Mouse (Mus musculus) limb, embryonic 15.5 days (tissue): Measurements from ENCODE around the gene Slc25a34. TPM values are rescaled to one million over a fixed set of nuclear protein-coding genes. Genes with fewer than 3 reads are reported as not detected.
A peak's percentile ranks its signal among the peaks of the same experiment; 100 is the strongest.

Experiments
- ATAC-seq: fragments of 200-750 bp; cut with Nextera tagmentation; 2 replicates; pipeline ENCODE4 v1.8.0; 2017; ENCODE audit warnings: low read depth, moderate TSS enrichment; ENCODE audit not compliant: insufficient number of reproducible peaks, low FRiP score, low TSS enrichment
- H3K27ac ChIP-seq: fragments of 300-500 bp; sonication (generic); 2 replicates; pipeline ENCODE4 v1.5.1; 2015; ENCODE audit warnings: moderate library complexity, mild to moderate bottlenecking, inconsistent platforms
- H3K27me3 ChIP-seq: fragments of 300-500 bp; sonication (generic); 2 replicates; pipeline ENCODE4 v1.6.1; 2015; ENCODE audit warnings: inconsistent platforms
- H3K36me3 ChIP-seq: fragments of 300-500 bp; sonication (generic); 2 replicates; pipeline ENCODE4 v1.6.1; 2015; ENCODE audit warnings: inconsistent platforms
- H3K4me1 ChIP-seq: fragments of 300-500 bp; sonication (generic); 2 replicates; pipeline ENCODE4 v1.6.1; 2015; ENCODE audit warnings: inconsistent platforms
- H3K4me2 ChIP-seq: fragments of 300-500 bp; sonication (generic); 2 replicates; pipeline ENCODE4 v1.6.1; 2015; ENCODE audit warnings: mild to moderate bottlenecking, inconsistent platforms
- H3K4me3 ChIP-seq: fragments of 300-500 bp; sonication (generic); 2 replicates; pipeline ENCODE4 v1.5.1; 2015; ENCODE audit warnings: mild to moderate bottlenecking, inconsistent platforms
- H3K9ac ChIP-seq: fragments of 300-500 bp; sonication (generic); 2 replicates; pipeline ENCODE4 v1.6.1; 2015; ENCODE audit warnings: inconsistent platforms
- H3K9me3 ChIP-seq: fragments of 300-500 bp; sonication (generic); 2 replicates; pipeline ENCODE4 v1.6.1; 2016; ENCODE audit warnings: inconsistent platforms
- WGBS: fragments of 180-500 bp; shearing (Covaris S2); methylation state at CpG from one replicate; pipeline ENCODE4 v1.1.7; 2015; 5-methylcytosine and 5-hydroxymethylcytosine counted together
- polyA plus RNA-seq: library from polyadenylated mRNA; unstranded; fragments of >200 nt; fragmentation: Nextera tagmentation; extraction: Ambion mirVana; gene quantifications from 2 replicates; pipeline ENCODE4 v1.2.1, GENCODE M21; 2015

Gene Slc25a34
- polyA plus RNA-seq, 1 experiment from 2014 or later, result 0.14 TPM

- Histone ChIP-seq H3K9me3 (no peaks in the 10 kb centered on the region), H3K4me3 (no peak overlapping the region), H3K27me3 (no peaks in the 10 kb centered on the region), H3K36me3 (no peaks in the 10 kb centered on the region), H3K9ac (no peak overlapping the region), H3K27ac (no peak overlapping the region), H3K4me2 (no peak overlapping the region), H3K4me1 (peaks cover 20% of the 10 kb centered on the region)
- 82% methylated on average over 14 of the region's 14 CpGs for WGBS
- no peak for ATAC-seq
Measured at GRCm38 (mm10) chr4:141614946-141615345, 8.7 kb downstream of the Slc25a34 start.

DNA sequence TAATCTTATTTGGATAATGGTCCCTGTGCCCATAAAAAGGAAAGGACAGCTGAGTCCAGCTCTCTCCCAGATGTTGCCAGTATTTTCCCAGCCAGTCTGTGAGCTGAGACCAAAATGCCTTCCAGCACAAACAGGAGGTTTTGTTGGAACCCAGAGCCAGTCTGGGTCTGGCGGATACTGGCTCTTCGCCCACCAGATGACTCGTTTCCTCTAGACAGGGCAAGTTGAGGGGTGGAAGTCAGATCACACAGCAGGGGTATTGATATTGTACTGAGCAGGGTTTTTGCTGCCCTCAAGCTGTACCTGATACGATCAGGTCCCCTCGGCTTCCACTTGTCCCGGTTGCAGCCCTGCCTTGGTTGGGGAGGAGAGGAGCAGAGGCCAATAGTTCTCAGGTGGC, 14.1 kb downstream of the Slc25a34 start:
- 51% methylated on average over 6 of the region's 6 CpGs for WGBS

DNA sequence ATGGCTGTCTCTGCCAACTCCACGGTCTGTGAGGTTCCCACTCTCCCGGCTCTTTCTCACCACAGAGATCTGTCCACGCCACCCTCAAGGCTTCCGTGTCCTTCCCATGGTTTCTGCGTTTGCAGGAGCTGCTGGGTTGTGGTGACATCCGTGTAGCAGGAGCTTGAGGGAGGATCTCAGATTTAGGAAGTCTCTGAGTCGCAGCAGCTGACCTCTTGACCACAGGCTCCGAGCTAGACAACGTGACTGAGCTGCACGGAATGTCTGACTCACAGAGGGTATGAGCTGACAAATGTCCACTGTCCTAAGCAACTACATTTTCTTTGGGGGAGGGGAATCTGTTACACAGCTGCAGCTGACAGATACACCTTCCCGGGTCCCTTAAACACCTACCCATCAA, 17.8 kb downstream of the Slc25a34 start, which contains the start of gene Fblim1:
TSS of gene Fblim1 (minus strand) at position 236 of the 400 bp plus-strand sequence.
- 80% methylated on average over 11 of the region's 11 CpGs for WGBS
- Histone ChIP-seq H3K36me3 (no peaks in the 10 kb centered on the region), H3K27me3 (no peaks in the 10 kb centered on the region), H3K9ac (no peak within 1 kb of the TSS), H3K4me1 (peaks cover 20% of the 10 kb centered on the region), H3K4me3 (no peak within 1 kb of the TSS), H3K9me3 (no peaks in the 10 kb centered on the region), H3K4me2 (no peak within 1 kb of the TSS), H3K27ac (no peak within 1 kb of the TSS)
- ATAC-seq, result no peak

More for the DNA sequence above, 14.1 kb downstream of the Slc25a34 start:
- peak overlapping the region; percentile 35; the same call in 1 of the 2 replicates for H3K27ac ChIP-seq
- peaks cover 13% of the 10 kb centered on the region for H3K4me1 ChIP-seq
- H3K4me2 ChIP-seq, result no peak overlapping the region
- no peak overlapping the region for H3K4me3 ChIP-seq
- no peak overlapping the region for H3K9ac ChIP-seq
- H3K9me3 ChIP-seq, result no peaks in the 10 kb centered on the region
- ATAC-seq, result no peak
- no peaks in the 10 kb centered on the region for H3K27me3 ChIP-seq
- no peaks in the 10 kb centered on the region for H3K36me3 ChIP-seq

DNA sequence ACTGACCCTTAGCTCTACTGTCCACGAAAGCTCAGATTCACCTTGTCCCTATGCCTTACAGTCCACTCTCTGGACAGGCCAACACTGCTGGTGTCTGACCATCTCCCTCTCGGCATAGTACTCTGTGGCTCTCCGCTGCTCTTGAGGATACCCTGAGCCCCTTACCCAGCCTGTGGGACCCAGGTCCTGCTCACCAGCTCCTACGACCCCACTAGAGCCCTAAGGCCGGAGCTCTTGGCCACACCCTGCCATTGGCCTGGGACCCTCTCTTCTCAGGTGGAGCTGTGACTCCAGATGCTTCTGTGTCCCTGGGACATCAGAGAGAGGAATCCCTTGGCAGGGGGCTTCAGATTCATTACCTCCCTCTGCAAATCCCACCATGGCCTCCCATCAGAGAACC, 18.2 kb downstream of the Slc25a34 start:
- ATAC-seq, result no peak
- H3K27ac ChIP-seq, result no peak overlapping the region
- WGBS, result 83% methylated on average over 5 of the region's 5 CpGs

DNA sequence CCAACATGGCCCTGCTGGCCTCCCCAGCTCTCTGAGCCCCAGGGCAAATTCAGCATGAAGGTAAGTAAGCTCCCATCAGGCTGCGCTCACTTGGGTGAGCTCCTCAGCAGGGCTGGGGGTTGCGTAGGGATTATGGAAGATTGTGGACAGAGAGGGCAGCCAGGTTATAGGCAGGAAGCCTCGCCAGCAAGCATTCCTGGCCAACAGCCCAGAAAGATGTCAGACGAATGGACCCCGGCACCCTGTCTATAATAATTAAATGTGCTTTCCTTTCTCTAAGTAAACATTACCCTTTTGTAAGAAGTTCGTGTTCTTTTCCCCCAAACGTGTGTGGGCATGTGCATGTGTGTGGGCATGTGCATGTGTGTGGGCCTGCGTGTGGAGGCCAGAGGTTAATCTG, 19.1 kb downstream of the Slc25a34 start:
- H3K9ac ChIP-seq, result no peak overlapping the region
- H3K27me3 ChIP-seq, result no peaks in the 10 kb centered on the region
- H3K4me2 ChIP-seq, result no peak overlapping the region
- peaks cover 24% of the 10 kb centered on the region for H3K4me1 ChIP-seq
- H3K4me3 ChIP-seq, result no peak overlapping the region
- WGBS, result 36% methylated on average over 8 of the region's 8 CpGs
- H3K36me3 ChIP-seq, result no peaks in the 10 kb centered on the region
- no peaks in the 10 kb centered on the region for H3K9me3 ChIP-seq
- no peak for ATAC-seq
- peak overlapping the region; percentile 12; the same call in 1 of the 2 replicates for H3K27ac ChIP-seq

More for the DNA sequence above, 18.2 kb downstream of the Slc25a34 start:
- no peak overlapping the region for H3K9ac ChIP-seq
- no peaks in the 10 kb centered on the region for H3K9me3 ChIP-seq
- H3K27me3 ChIP-seq, result no peaks in the 10 kb centered on the region
- H3K36me3 ChIP-seq, result no peaks in the 10 kb centered on the region
- H3K4me1 ChIP-seq, result peaks cover 23% of the 10 kb centered on the region
- no peak overlapping the region for H3K4me3 ChIP-seq
- H3K4me2 ChIP-seq, result no peak overlapping the region

DNA sequence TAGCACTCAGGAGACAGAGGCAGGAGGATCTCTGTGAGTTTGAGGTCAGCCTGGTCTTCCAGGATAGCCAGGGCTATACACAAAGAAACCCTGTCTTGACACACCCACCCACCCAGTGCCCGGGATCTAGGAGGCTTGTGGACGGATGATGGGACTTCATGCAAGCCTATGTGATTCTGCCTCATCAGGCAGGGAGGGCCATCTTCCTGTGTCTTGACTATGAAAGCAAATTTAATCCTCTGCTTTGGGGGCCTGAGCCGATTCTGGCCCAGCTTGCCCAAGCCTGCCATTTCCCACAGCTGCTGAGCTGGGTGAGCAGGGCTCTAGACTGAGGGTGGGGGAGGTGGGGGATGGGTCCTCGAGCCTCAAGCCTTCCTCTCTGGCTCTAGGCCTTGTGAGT, 19.7 kb downstream of the Slc25a34 start:
- H3K4me1 ChIP-seq, result peaks cover 29% of the 10 kb centered on the region
- H3K27ac ChIP-seq, result no peak overlapping the region
- H3K4me3 ChIP-seq, result no peak overlapping the region
- H3K4me2 ChIP-seq, result no peak overlapping the region
- ATAC-seq, result no peak
- WGBS, result 61% methylated on average over 4 of the region's 4 CpGs
- H3K36me3 ChIP-seq, result no peaks in the 10 kb centered on the region
- H3K9ac ChIP-seq, result no peak overlapping the region
- no peaks in the 10 kb centered on the region for H3K27me3 ChIP-seq
- no peaks in the 10 kb centered on the region for H3K9me3 ChIP-seq

DNA sequence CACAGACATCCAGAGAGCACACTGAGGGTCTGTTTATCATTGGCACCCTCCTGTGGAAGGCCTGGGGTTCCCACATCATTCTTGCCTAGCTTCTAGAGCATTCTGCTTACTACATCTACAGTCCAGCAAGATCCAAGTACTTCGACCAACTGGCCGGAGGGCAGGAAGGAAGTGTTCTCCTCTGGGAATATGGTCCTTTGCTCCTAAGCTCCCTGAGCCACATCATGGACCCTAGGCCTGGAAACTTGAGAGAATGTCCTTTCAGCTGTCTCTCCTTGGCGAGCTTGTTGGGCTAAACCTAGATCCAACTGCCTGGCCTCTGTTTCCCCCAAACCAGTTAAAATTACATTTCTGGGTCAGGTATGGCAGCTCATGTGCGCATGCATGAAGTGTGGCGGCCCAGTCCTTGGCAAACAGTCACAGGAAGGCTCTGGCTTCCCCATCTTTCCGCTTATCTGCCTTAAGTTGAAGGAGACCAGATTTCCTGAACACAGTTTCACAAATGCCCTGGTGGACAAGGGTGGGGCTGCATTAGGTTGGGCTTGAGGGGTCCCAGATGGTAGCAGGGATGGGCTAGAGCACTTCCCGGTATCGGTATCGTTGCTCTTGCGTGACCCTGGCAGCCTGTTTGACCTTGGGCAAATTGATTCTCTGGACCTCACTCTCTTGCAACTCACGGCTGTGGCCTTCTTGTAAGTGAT, 20.9 kb downstream of the Slc25a34 start:
- Histone ChIP-seq H3K4me2 (no peak overlapping the region), H3K36me3 (no peaks in the 10 kb centered on the region), H3K9me3 (no peaks in the 10 kb centered on the region), H3K27ac (no peak overlapping the region), H3K4me1 (peaks cover 41% of the 10 kb centered on the region), H3K9ac (no peak overlapping the region), H3K27me3 (no peaks in the 10 kb centered on the region), H3K4me3 (no peak overlapping the region)
- WGBS, result 75% methylated on average over 11 of the region's 11 CpGs
- ATAC-seq, result no peak

- Histone ChIP-seq H3K4me1 (peaks cover 41% of the 10 kb centered on the region), H3K4me2 (no peak overlapping the region), H3K9ac (no peak overlapping the region), H3K27me3 (no peaks in the 10 kb centered on the region), H3K36me3 (no peaks in the 10 kb centered on the region), H3K27ac (peak overlapping the region; percentile 27; the same call in 1 of the 2 replicates), H3K4me3 (no peak overlapping the region), H3K9me3 (no peaks in the 10 kb centered on the region)
- 74% methylated on average over 12 of the region's 12 CpGs for WGBS
- ATAC-seq, result no peak
Measured at GRCm38 (mm10) chr4:141601148-141601862, 22.3 kb downstream of the Slc25a34 start.

- Histone ChIP-seq H3K9ac (no peak overlapping the region), H3K4me3 (peak overlapping the region; percentile 61; the same call in 1 of the 2 replicates), H3K4me1 (peaks cover 41% of the 10 kb centered on the region), H3K27ac (peak overlapping the region; percentile 71; the same call in 1 of the 2 replicates), H3K27me3 (no peaks in the 10 kb centered on the region), H3K9me3 (no peaks in the 10 kb centered on the region), H3K4me2 (peak overlapping the region; percentile 98; the same call in 1 of the 2 replicates), H3K36me3 (no peaks in the 10 kb centered on the region)
- no peak for ATAC-seq
- WGBS, result 33% methylated on average over 6 of the region's 6 CpGs
Measured at GRCm38 (mm10) chr4:141600364-141600763, 23.3 kb downstream of the Slc25a34 start.

- peaks cover 40% of the 10 kb centered on the region for H3K4me1 ChIP-seq
- H3K9ac ChIP-seq, result peak overlapping the region; percentile 57
- peak overlapping the region; percentile 76 for H3K27ac ChIP-seq
- 0 out of 2 replicates have a peak, but pooled peaks have one; percentile 8 for ATAC-seq
- H3K4me3 ChIP-seq, result peak overlapping the region; percentile 61
- H3K4me2 ChIP-seq, result peak overlapping the region; percentile 98
- H3K27me3 ChIP-seq, result no peaks in the 10 kb centered on the region
- under 1% methylated on average over 44 of the region's 57 CpGs for WGBS
- no peaks in the 10 kb centered on the region for H3K9me3 ChIP-seq
- peaks cover 8% of the 10 kb centered on the region for H3K36me3 ChIP-seq
Measured at GRCm38 (mm10) chr4:141599251-141600141, 24.1 kb downstream of the Slc25a34 start.

GRCm38 (mm10) chr4:141598894-141599250, 24.7 kb downstream of the Slc25a34 start:
- H3K9ac ChIP-seq, result peak overlapping the region; percentile 57
- H3K36me3 ChIP-seq, result peaks cover 14% of the 10 kb centered on the region
- ATAC-seq, result no peak
- H3K9me3 ChIP-seq, result no peaks in the 10 kb centered on the region
- H3K4me2 ChIP-seq, result peak overlapping the region; percentile 98
- H3K27me3 ChIP-seq, result no peaks in the 10 kb centered on the region
- peak overlapping the region; percentile 61 for H3K4me3 ChIP-seq
- WGBS, result 1% methylated on average over 9 of the region's 9 CpGs
- peak overlapping the region; percentile 76 for H3K27ac ChIP-seq
- H3K4me1 ChIP-seq, result peaks cover 34% of the 10 kb centered on the region
